Mouse (Mus musculus) spleen, adult 2 months (tissue): ENCODE results near the gene Dennd1c. TPM values are rescaled to one million over a fixed set of nuclear protein-coding genes. Genes with fewer than 3 reads are reported as not detected.

Experiments
- DNase-seq, 2 experiments: peaks; one replicate each; pipeline versions ENCODE4 v3.0.0 to v3.0.0-alpha.2; 2012 to 2021; ENCODE audit warnings: low spot score in 2 of 2, low read depth in 1 of 2
- H3K27ac ChIP-seq: fragments of 200-500 bp; 2 replicates; pipeline ENCODE4 v1.5.1; 2012; ENCODE audit warnings: low read length, inconsistent platforms; ENCODE audit not compliant: insufficient read depth
- H3K27me3 ChIP-seq: fragments of 200-500 bp; 2 replicates; pipeline ENCODE4 v1.6.1; 2012; ENCODE audit warnings: mild to moderate bottlenecking, moderate library complexity, low read length, inconsistent platforms; ENCODE audit not compliant: control insufficient read depth, insufficient read depth
- H3K36me3 ChIP-seq: fragments of 200-500 bp; 2 replicates; pipeline ENCODE4 v1.6.1; 2012; ENCODE audit warnings: mild to moderate bottlenecking, low read length, inconsistent platforms; ENCODE audit not compliant: control insufficient read depth, insufficient read depth
- H3K4me1 ChIP-seq: fragments of 200-500 bp; 2 replicates; pipeline ENCODE4 v1.6.1; 2011; ENCODE audit warnings: inconsistent platforms; ENCODE audit not compliant: control insufficient read depth, insufficient read depth, insufficient read length
- H3K4me3 ChIP-seq: fragments of 200-500 bp; 2 replicates; pipeline ENCODE4 v1.5.1; 2011; ENCODE audit warnings: mild to moderate bottlenecking, inconsistent platforms; ENCODE audit not compliant: insufficient read depth, insufficient read length; ENCODE audit errors: extremely low read depth
- CTCF ChIP-seq: fragments of 200-500 bp; IDR thresholded peaks from 2 replicates; pipeline ENCODE4 v1.5.1; 2011; ENCODE audit warnings: mild to moderate bottlenecking, inconsistent platforms; ENCODE audit not compliant: insufficient read depth, insufficient read length, insufficient replicate concordance; ENCODE audit errors: extremely low read depth
- POLR2A ChIP-seq: fragments of 200-500 bp; IDR thresholded peaks from 2 replicates; pipeline ENCODE4 v1.6.1; 2011; ENCODE audit warnings: low read depth, low read length, inconsistent platforms
- WGBS: fragments of 180-500 bp; shearing (Covaris S2); methylation state at CpG from one replicate; pipeline ENCODE4 v1.1.7; 2018; 5-methylcytosine and 5-hydroxymethylcytosine counted together
- polyA plus RNA-seq: library from polyadenylated mRNA; depleted of rRNA; stranded (reverse); fragments of >200 nt; gene quantifications from 2 replicates; pipeline ENCODE4 v1.2.3, GENCODE M21; 2012

Dennd1c gene
- polyA plus RNA-seq, 1 experiment: 94.1 TPM

- H3K27ac ChIP-seq: no peak overlapping the region
- DNase-seq: no peak
- no peak overlapping the region for H3K4me3 ChIP-seq
- TF ChIP-seq POLR2A (no peak), CTCF (no peak)
- no peaks in the 10 kb centered on the region for H3K27me3 ChIP-seq
- 81% methylated on average over 2 of the region's 2 CpGs for WGBS
- H3K36me3 ChIP-seq: no peaks in the 10 kb centered on the region
- no peaks in the 10 kb centered on the region; the same call in 1 of the 2 replicates for H3K4me1 ChIP-seq
Measured at GRCm38 (mm10) chr17:57116801-57117200, 38.5 kb upstream of the Dennd1c start.

DNA sequence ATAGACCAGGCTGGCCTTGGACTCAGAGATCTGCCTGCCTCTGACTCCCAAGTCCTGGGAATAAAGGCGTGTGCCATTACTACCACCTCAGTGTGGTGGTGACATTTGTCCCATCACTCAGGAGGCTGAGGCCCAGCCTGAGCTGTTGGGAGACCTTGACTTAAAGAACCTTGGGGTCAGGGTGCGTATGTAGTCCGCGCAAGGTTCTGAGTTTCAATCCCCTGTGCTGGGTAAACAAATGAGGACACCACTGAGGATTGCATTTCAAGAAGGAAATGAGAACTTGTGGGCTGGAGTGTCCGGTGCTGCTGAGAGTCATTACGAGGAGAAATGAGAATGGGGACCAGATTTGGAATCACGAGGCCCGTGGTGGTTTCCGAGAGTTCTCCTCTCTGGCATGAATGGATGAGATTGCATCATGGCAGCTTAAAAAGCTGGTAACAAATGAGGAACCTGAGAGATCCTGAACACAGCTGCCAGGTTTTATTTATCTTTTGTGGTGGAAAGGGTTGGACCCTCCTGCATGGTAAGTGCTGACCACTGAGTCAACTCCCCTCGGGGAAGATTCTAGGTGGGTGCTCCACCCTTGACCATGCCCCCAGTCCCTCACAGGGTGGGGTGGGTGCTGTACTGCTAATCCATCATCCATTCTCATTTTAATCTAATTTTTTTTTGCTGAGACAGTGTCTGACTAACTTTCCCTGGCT, 34.6 kb upstream of the Dennd1c start:
- H3K27ac ChIP-seq: no peak overlapping the region
- no peak for DNase-seq
- WGBS: 63% methylated on average over 10 of the region's 10 CpGs

DNA sequence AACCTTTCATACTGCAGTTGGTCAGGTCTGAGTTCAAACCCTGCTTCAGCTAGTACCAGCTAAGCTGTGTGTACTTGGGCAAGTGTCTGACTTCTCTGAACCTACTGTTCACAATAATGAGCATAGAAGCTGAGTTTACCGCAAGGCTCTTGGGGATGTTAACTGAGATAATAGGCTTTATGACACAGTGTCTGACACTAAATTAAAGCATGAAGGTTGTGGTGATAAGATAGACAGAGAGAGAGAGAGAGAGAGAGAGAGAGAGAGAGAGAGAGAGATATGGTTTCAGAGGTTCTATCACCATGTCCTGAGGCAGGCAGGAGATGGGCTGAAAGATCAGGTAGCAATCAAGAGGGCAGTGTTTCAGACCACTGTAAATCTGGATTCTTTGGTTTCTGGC, 31.7 kb upstream of the Dennd1c start:
- H3K27me3 ChIP-seq: no peaks in the 10 kb centered on the region
- no peak for DNase-seq
- TF ChIP-seq POLR2A (no peak), CTCF (no peak)
- no peak overlapping the region for H3K27ac ChIP-seq
- no peak overlapping the region for H3K4me3 ChIP-seq
- 81% methylated on average over 1 of the region's 1 CpGs for WGBS
- no peaks in the 10 kb centered on the region for H3K4me1 ChIP-seq
- no peaks in the 10 kb centered on the region for H3K36me3 ChIP-seq

More for the DNA sequence above, 34.6 kb upstream of the Dennd1c start:
- Histone ChIP-seq H3K4me1 (no peaks in the 10 kb centered on the region), H3K27me3 (no peaks in the 10 kb centered on the region), H3K4me3 (no peak overlapping the region), H3K36me3 (no peaks in the 10 kb centered on the region)
- TF ChIP-seq CTCF (no peak), POLR2A (no peak)

DNA sequence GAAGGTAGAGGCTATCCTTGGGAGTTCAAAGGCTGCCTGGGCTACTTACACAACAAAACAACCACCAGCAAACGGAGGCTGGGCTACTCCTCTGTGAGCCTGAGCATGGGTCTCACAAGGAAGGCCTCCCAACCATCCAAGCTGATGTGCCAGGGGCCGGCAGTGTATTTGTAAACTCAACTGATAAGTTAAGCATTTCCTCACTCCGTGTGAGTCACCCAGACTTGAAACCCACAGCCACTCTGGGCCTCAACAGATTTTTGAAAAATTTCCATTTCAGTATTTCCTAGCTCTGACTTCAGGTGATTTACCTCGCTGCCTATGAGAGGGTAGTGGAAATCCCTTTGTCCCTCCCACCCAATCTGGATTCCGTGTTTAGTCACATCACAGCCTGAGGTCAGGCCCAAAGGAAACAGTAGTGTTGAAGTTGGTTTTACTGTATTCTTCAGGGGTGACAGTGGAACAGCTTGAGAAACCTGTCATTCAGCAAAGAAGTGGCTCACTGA, 30.4 kb upstream of the Dennd1c start:
- Histone ChIP-seq H3K27me3 (no peaks in the 10 kb centered on the region), H3K4me1 (no peaks in the 10 kb centered on the region), H3K27ac (no peak overlapping the region), H3K4me3 (no peak overlapping the region), H3K36me3 (no peaks in the 10 kb centered on the region)
- TF ChIP-seq POLR2A (no peak), CTCF (no peak)
- 61% methylated on average over 5 of the region's 5 CpGs for WGBS
- DNase-seq: no peak

DNA sequence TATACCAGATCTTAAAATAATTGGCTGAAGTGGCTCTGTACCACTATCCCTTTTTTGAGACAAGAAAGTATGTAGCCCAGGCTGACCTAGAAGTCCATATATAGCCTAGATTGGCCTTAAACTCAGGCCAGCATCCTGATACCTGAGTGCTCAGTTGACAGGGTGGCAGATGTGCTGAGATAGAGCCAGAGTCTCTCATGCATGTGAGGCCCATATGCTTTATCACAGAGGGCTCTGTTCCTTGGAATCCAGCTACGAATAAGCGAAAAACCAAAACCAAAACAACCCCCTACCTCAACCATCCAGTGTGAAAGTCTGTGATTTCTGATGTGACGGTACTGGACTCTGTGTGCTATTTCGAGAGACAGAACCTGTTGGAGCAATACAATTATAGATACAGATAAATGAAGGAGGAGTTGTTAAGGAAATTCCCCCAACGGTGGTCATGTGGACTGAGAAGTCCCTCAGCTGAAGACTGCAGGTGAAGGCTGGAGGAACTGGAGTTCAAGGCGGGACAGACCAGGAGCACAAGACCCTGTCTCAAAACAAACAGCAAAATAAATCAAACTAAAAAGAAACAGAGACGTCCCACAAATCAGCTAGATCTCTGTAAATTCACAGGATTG, 29.8 kb upstream of the Dennd1c start:
- 85% methylated on average over 7 of the region's 7 CpGs for WGBS
- Histone ChIP-seq H3K4me3 (no peak overlapping the region), H3K36me3 (no peaks in the 10 kb centered on the region), H3K27me3 (no peaks in the 10 kb centered on the region), H3K4me1 (no peaks in the 10 kb centered on the region), H3K27ac (no peak overlapping the region)
- TF ChIP-seq CTCF: no peak
- TF ChIP-seq POLR2A: no peak
- DNase-seq: no peak

DNA sequence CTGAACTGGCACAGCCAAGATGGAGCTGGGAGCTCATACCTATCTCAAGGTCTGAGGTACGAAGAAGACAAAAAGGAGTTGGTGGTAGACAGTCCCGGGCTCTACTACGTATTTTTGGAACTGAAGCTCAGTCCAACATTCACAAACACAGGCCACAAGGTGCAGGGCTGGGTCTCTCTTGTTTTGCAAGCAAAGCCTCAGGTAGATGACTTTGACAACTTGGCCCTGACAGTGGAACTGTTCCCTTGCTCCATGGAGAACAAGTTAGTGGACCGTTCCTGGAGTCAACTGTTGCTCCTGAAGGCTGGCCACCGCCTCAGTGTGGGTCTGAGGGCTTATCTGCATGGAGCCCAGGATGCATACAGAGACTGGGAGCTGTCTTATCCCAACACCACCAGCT, 28.8 kb upstream of the Dennd1c start:
- no peak overlapping the region for H3K27ac ChIP-seq
- H3K36me3 ChIP-seq: no peaks in the 10 kb centered on the region
- H3K4me1 ChIP-seq: no peaks in the 10 kb centered on the region
- no peak for DNase-seq
- no peak for TF ChIP-seq CTCF
- no peak for TF ChIP-seq POLR2A
- H3K4me3 ChIP-seq: no peak overlapping the region
- no peaks in the 10 kb centered on the region for H3K27me3 ChIP-seq
- 91% methylated on average over 5 of the region's 5 CpGs for WGBS

- H3K27me3 ChIP-seq: no peaks in the 10 kb centered on the region
- TF ChIP-seq POLR2A (no peak), CTCF (no peak)
- WGBS: 44% methylated on average over 9 of the region's 9 CpGs
- H3K36me3 ChIP-seq: no peaks in the 10 kb centered on the region
- no peak overlapping the region for H3K27ac ChIP-seq
- no peak for DNase-seq
- H3K4me1 ChIP-seq: no peaks in the 10 kb centered on the region
- peak overlapping the region; percentile 38; the same call in 1 of the 2 replicates for H3K4me3 ChIP-seq
Measured at GRCm38 (mm10) chr17:57106035-57106368, 27.7 kb upstream of the Dennd1c start.
